Mouse (Mus musculus) hindbrain, embryonic 12.5 days (tissue): Measurements from ENCODE around the gene Zfp799. TPM values are rescaled to one million over a fixed set of nuclear protein-coding genes. Genes with fewer than 3 reads are reported as not detected.

Source experiments
- ATAC-seq: fragments of 200-750 bp; cut with Nextera tagmentation; 2 replicates; pipeline ENCODE4 v1.8.0; 2017; ENCODE audit warnings: moderate TSS enrichment; ENCODE audit not compliant: low FRiP score
- H3K27ac ChIP-seq: fragments of 300-500 bp; sonication (generic); 2 replicates; pipeline ENCODE4 v1.5.1; 2016; ENCODE audit warnings: mild to moderate bottlenecking
- H3K27me3 ChIP-seq: fragments of 300-500 bp; sonication (generic); 2 replicates; pipeline ENCODE4 v1.6.1; 2016; ENCODE audit warnings: mild to moderate bottlenecking
- H3K36me3 ChIP-seq: fragments of 300-500 bp; sonication (generic); 2 replicates; pipeline ENCODE4 v1.6.1; 2016; ENCODE audit warnings: mild to moderate bottlenecking
- H3K4me1 ChIP-seq: fragments of 300-500 bp; sonication (generic); 2 replicates; pipeline ENCODE4 v1.6.1; 2016
- H3K4me2 ChIP-seq: fragments of 300-500 bp; sonication (generic); replicated peaks from 2 replicates; pipeline ENCODE4 v1.6.1; 2016; ENCODE audit warnings: mild to moderate bottlenecking
- H3K4me3 ChIP-seq: fragments of 300-500 bp; sonication (generic); 2 replicates; pipeline ENCODE4 v1.5.1; 2016; ENCODE audit warnings: mild to moderate bottlenecking
- H3K9ac ChIP-seq: fragments of 300-500 bp; sonication (generic); 2 replicates; pipeline ENCODE4 v1.6.1; 2016; ENCODE audit warnings: mild to moderate bottlenecking, moderate library complexity
- H3K9me3 ChIP-seq: fragments of 300-500 bp; sonication (generic); replicated peaks from 2 replicates; pipeline ENCODE4 v1.6.1; 2016; ENCODE audit warnings: mild to moderate bottlenecking
- WGBS: fragments of 180-500 bp; shearing (Covaris S2); methylation state at CpG from one replicate; pipeline ENCODE4 v1.1.7; 2016; 5-methylcytosine and 5-hydroxymethylcytosine counted together
- polyA plus RNA-seq: library from polyadenylated mRNA; unstranded; fragments of >200 nt; fragmentation: Nextera tagmentation; extraction: Ambion mirVana; gene quantifications from 2 replicates; pipeline ENCODE4 v1.2.1, GENCODE M21; 2016

The Zfp799 gene
- polyA plus RNA-seq, 1 experiment from 2014 or later: 18.4 TPM

DNA sequence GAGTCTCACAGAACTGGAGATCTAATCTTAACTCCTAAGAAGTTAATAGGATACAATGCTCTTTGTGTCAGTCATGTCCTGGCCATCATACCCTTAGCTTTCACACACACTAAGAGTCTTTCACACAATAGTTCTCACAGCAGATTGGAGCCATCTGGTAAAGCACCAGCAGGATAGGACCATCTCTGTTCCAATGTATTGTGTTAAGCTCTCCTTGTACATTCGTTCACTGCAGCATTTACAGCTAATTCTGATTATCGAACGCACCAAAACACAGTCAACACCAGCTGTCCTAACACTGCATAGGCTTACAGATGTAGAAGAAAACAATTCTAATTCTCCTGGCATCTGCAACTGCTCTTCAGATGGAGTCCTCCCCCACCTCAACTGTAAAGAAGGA is 52.5 kb downstream of the Zfp799 start:
- no peaks in the 10 kb centered on the region for H3K27me3 ChIP-seq
- H3K9ac ChIP-seq: no peak overlapping the region
- H3K9me3 ChIP-seq: no peaks in the 10 kb centered on the region
- peaks cover 53% of the 10 kb centered on the region for H3K36me3 ChIP-seq
- H3K4me1 ChIP-seq: no peaks in the 10 kb centered on the region
- H3K4me3 ChIP-seq: no peak overlapping the region
- H3K4me2 ChIP-seq: no peak overlapping the region
- H3K27ac ChIP-seq: no peak overlapping the region
- ATAC-seq: no peak
- WGBS: 97% methylated on average over 3 of the region's 3 CpGs

DNA sequence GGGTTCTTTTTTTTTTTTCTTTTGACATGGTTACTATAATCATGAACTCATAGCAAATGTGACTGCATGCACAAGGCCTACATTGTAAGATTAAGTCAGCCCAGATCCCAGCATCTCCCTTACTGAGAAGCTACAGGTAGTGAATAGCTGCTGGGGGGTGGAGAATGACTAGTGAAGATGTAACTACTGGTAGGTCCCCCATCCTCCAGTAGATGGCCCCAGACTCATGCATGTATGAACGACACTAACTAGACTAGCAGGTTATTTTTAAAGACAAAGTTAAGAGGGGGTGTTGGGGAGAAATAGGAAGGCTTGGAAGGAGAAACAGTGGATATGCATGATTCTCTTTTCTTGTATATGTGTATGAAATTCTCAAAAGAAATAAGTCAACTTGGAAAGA is 58.8 kb downstream of the Zfp799 start:
- Histone ChIP-seq H3K36me3 (peaks cover 86% of the 10 kb centered on the region), H3K27me3 (no peaks in the 10 kb centered on the region), H3K9me3 (peaks cover 3% of the 10 kb centered on the region; the same call in 1 of the 2 replicates), H3K27ac (no peak overlapping the region), H3K4me1 (no peaks in the 10 kb centered on the region), H3K9ac (no peak overlapping the region), H3K4me3 (no peak overlapping the region), H3K4me2 (no peak overlapping the region)
- 92% methylated on average over 1 of the region's 1 CpGs for WGBS
- no peak for ATAC-seq

DNA sequence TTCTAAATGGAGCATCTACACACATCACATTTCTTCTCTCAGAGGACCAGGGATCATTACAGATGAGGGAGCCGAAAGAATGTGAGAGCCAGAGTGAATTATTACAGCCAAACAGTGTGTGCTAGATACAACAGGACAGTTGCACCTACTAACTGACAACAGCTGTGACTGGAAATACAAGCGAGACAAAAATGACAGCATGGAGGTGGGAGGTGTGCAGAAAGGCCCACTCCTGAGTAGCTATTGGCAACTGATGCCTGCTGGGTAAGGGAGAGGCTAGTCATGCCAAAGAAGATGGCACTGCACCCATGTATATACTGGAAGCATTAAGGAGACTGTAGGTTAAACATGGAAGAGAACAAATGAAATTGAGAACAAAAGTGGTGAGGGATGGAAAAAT is 63.6 kb downstream of the Zfp799 start:
- H3K27ac ChIP-seq: no peak overlapping the region
- 99% methylated on average over 2 of the region's 2 CpGs for WGBS
- H3K4me2 ChIP-seq: no peak overlapping the region
- no peak for ATAC-seq
- H3K9me3 ChIP-seq: peaks cover 6% of the 10 kb centered on the region; the same call in 1 of the 2 replicates
- H3K4me3 ChIP-seq: no peak overlapping the region
- no peaks in the 10 kb centered on the region for H3K4me1 ChIP-seq
- H3K36me3 ChIP-seq: peaks cover 71% of the 10 kb centered on the region
- H3K9ac ChIP-seq: no peak overlapping the region
- H3K27me3 ChIP-seq: no peaks in the 10 kb centered on the region

Other genes starting within 250 kb of the Zfp799 start
- gene Cyp4f37, start 209.0 kb downstream of the Zfp799 start, polyA plus RNA-seq: not detected in 2 replicates
- not detected in 2 replicates for gene Cyp4f40, start 171.4 kb downstream of the Zfp799 start, polyA plus RNA-seq
- 0.53 and 0.99 TPM in 2 replicates for gene Cyp4f15, start 144.6 kb downstream of the Zfp799 start, polyA plus RNA-seq
- 47.6 and 49.9 TPM in 2 replicates for gene Zfp871, start 42.0 kb downstream of the Zfp799 start, polyA plus RNA-seq
- gene Zfp811, start 20.3 kb downstream of the Zfp799 start, polyA plus RNA-seq: 42.9 and 46.4 TPM in 2 replicates
- 6.9 and 9.4 TPM in 2 replicates for gene Zfp870, start 61.4 kb upstream of the Zfp799 start, polyA plus RNA-seq
- not detected in 2 replicates for gene Cyp4f14, start 87.1 kb upstream of the Zfp799 start, polyA plus RNA-seq
- gene Cyp4f13, start 117.1 kb upstream of the Zfp799 start, polyA plus RNA-seq: 8.1 and 10.2 TPM in 2 replicates
- 7.9 and 8.9 TPM in 2 replicates for gene Zfp472, start 135.6 kb upstream of the Zfp799 start, polyA plus RNA-seq
- gene Zfp952, start 162.9 kb upstream of the Zfp799 start, polyA plus RNA-seq: 17.9 and 20.3 TPM in 2 replicates
- 22.6 and 25.4 TPM in 2 replicates for gene Zfp763, start 203.1 kb upstream of the Zfp799 start, polyA plus RNA-seq
- gene 4921501E09Rik, start 237.8 kb upstream of the Zfp799 start, polyA plus RNA-seq: not detected in 2 replicates